ENCODE assay signal across 20 mouse cellular contexts in the genomic region with DNA sequence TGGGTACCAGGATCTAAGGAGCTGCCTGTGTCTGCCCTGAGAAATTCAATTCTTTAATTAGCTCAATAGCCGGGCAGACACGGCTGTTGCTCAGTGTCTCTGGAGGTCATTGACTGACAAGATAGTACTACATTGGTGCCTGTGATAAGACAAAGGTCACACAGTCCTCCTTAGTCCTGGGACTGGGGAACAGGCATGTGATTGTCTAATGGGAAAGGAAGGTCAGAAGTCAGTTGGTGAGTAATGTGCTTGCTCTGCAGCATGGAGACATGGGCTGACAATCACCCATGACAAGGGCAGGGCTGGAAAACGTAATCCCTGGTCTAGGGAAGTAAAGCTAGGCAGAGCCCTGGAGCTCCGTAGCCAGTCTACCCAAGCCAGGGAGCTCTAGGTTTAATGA. TPM values are rescaled to one million over a fixed set of nuclear protein-coding genes. Genes with fewer than 3 reads are reported as not detected.
A peak's percentile ranks its signal among the peaks of the same experiment; 100 is the strongest.
DNase-seq lines count a peak whose midpoint lies in the region; ATAC-seq lines count a peak whose summit lies in the region.
"Had no signal": no experiment of that assay in that cellular context is flagged by ENCODE, and none has a peak within 500 bp of the region (broad histone marks: within the 10 kb centered on the region; RNA-seq: fewer than 3 reads in every experiment).

No protein-coding gene starts in this region.

- no peak overlapping the region for H3K27ac ChIP-seq in intestine, embryonic 16.5 days (ENCODE audit: low read length)
- H3K27ac ChIP-seq: embryonic facial prominence, embryonic 12.5 days; limb, embryonic 15.5 days; midbrain, embryonic 10.5 days had no signal

- no peak overlapping the region for H3K4me3 ChIP-seq in intestine, embryonic 16.5 days (ENCODE audit: low read length)
- H3K4me3 ChIP-seq: embryonic facial prominence, embryonic 12.5 days; erythroblast, embryonic 14.5 days; hindbrain, embryonic 13.5 days; limb, embryonic 15.5 days; midbrain, embryonic 10.5 days had no signal

- peak; percentile 88 for ATAC-seq in intestine, embryonic 16.5 days
- ATAC-seq: forebrain, embryonic 14.5 days; liver, postnatal 0 days; Patski had no signal

- no peaks in the 10 kb centered on the region for H3K9me3 ChIP-seq in intestine, embryonic 16.5 days (ENCODE audit: control insufficient read depth, low read length)
- H3K9me3 ChIP-seq: embryonic facial prominence, embryonic 12.5 days; hindbrain, embryonic 13.5 days; limb, embryonic 15.5 days; midbrain, embryonic 10.5 days had no signal

- H3K27me3 ChIP-seq in intestine, embryonic 16.5 days (replicated peaks; ENCODE audit: control insufficient read depth, insufficient read depth, low read length) = no peaks in the 10 kb centered on the region
- H3K27me3 ChIP-seq: embryonic facial prominence, embryonic 12.5 days; hindbrain, embryonic 13.5 days; limb, embryonic 15.5 days had no signal

- no peaks in the 10 kb centered on the region for H3K36me3 ChIP-seq in intestine, embryonic 16.5 days (ENCODE audit: control insufficient read depth, insufficient read depth, low read length)
- H3K36me3 ChIP-seq: embryonic facial prominence, embryonic 12.5 days; hindbrain, embryonic 13.5 days; limb, embryonic 15.5 days; midbrain, embryonic 10.5 days had no signal

- 32% methylated on average over 4 of the region's 4 CpGs for WGBS in intestine, embryonic 16.5 days

- intact Hi-C loops in heart, postnatal 14 days (cut with DNase I) = no loop called here

- H3K4me1 ChIP-seq in intestine, embryonic 16.5 days (ENCODE audit: control insufficient read depth, insufficient read depth, low read length) = peaks cover 14% of the 10 kb centered on the region
- H3K4me1 ChIP-seq: embryonic facial prominence, embryonic 12.5 days; limb, embryonic 15.5 days; midbrain, embryonic 10.5 days had no signal

- peak; percentile 38 to 41 for DNase-seq in heart, adult 18-20 months
- DNase-seq in heart, postnatal 14 days = no peak
- DNase-seq in ovary, adult 18-20 months (ENCODE audit: low spot score) = peak; percentile 19
- DNase-seq in ovary, postnatal 36 days (ENCODE audit: low spot score) = no peak
- DNase-seq in yolk sac, embryonic 10.5 days (ENCODE audit: low spot score) = peak; percentile 41
- no peak for DNase-seq in cerebellum, postnatal 14 days
- DNase-seq: cerebellum, adult 8-10 months; gastrocnemius, postnatal 25 days; layer of hippocampus, postnatal 36 days; liver, postnatal 0 days; lung, postnatal 10 days; right cerebral cortex, postnatal 4 days had no signal

- H3K9ac ChIP-seq in intestine, embryonic 16.5 days (ENCODE audit: low read depth, low read length) = no peak overlapping the region
- H3K9ac ChIP-seq: embryonic facial prominence, embryonic 12.5 days; hindbrain, embryonic 13.5 days; limb, embryonic 15.5 days; liver, postnatal 0 days had no signal

- no peak overlapping the region for H3K4me2 ChIP-seq in intestine, embryonic 16.5 days (ENCODE audit: low read depth, low read length)
- H3K4me2 ChIP-seq: embryonic facial prominence, embryonic 12.5 days; hindbrain, embryonic 13.5 days; limb, embryonic 15.5 days had no signal

RNA-seq across cellular contexts. Expression of gene Syk, which starts 19.8 kb away (rescaled TPM):
- total RNA-seq in heart, adult 18-20 months (2021) = 10 to 100 TPM; 16.1 to 21.1 TPM
- total RNA-seq in heart, postnatal 14 days (2021) = 10 to 100 TPM; 19.1 to 20.8 TPM
- 2.7 and 2.9 TPM in 2 replicates for polyA plus RNA-seq in intestine, embryonic 16.5 days (2015; fragmentation: Nextera tagmentation; extraction: Ambion mirVana)
- polyA plus RNA-seq: Patski had no signal

Comparison
In these comparisons a context has a peak if more than half of its experiments do, and no peak if none do; other contexts are left out.
1. DNase-seq: peak in heart, adult 18-20 months (2 of 2), ovary, adult 18-20 months (single experiment) and yolk sac, embryonic 10.5 days (single experiment); none in heart, postnatal 14 days (0 of 2), ovary, postnatal 36 days (single experiment) and cerebellum, postnatal 14 days (0 of 2).